Mouse (Mus musculus): Measurements from ENCODE around the gene Sat1. TPM values are rescaled to one million over a fixed set of nuclear protein-coding genes. Genes with fewer than 3 reads are reported as not detected.

Gene Sat1
- total RNA-seq (2023): 182 TPM

GRCm38 (mm10) chrX:155216271-155216670 is at the start of gene Sat1:
Gene Sat1, minus strand, starts transcription at chrX:155216449.

GRCm38 (mm10) chrX:155262235-155262914 is 46.1 kb upstream of the Sat1 start, which contains the start of gene Acot9:
Gene Acot9, plus strand, starts transcription at chrX:155262443.

Other genes starting within 250 kb of the Sat1 start
- not detected for gene Magea8, start 220.6 kb downstream of the Sat1 start, total RNA-seq (2023)
- not detected for gene Magea5, start 153.3 kb downstream of the Sat1 start, total RNA-seq (2023)
- not detected for gene Magea1, start 126.7 kb downstream of the Sat1 start, total RNA-seq (2023)
- not detected for gene Magea2, start 122.8 kb downstream of the Sat1 start, total RNA-seq (2023)
- gene Cldn34b2, start 88.0 kb downstream of the Sat1 start, total RNA-seq (2023): not detected
- 35.5 TPM for gene Acot9, start 46.0 kb upstream of the Sat1 start, total RNA-seq (2023)
- gene Prdx4, start 124.3 kb upstream of the Sat1 start, total RNA-seq (2023): 6.6 TPM

All from CD8-positive naive resting alpha-beta T cell, adult 57 days (primary cell).